Mouse (Mus musculus): ENCODE data around the gene Mgme1. TPM values are rescaled to one million over a fixed set of nuclear protein-coding genes. Genes with fewer than 3 reads are reported as not detected.

Gene Mgme1
- total and polyA plus RNA-seq, 2 experiments from 2014 or later = 4.3 to 5.6 TPM

DNA sequence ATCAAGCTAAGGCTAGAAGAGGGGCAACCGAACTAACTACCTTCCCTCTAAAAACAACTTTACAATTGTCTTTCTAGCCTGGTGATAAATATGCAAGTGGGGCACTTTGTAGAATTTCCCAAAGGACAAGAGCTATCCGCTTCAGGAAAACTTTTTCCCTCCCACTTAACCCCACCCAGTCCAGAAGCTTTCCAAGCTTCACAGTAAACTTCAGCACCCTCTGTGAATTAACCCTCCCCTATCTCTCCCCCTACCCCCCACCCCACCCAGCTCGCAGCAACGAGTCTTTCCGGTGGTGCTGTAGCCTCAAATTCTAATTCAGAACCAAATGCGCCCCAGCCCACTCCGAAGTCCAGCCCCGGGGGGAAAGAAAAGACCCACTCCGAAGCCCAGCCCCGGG, 59.0 kb downstream of the Mgme1 start:
- WGBS = 6% methylated on average over 10 of the region's 10 CpGs
- no peak for TF ChIP-seq CTCF (IDR thresholded peaks at IDR 0.05)
- H3K4me3 ChIP-seq (ENCODE audit: low read depth, low read length) = no peak overlapping the region
- DNase-seq (ENCODE audit: low spot score) = no peak
- H3K9me3 ChIP-seq (ENCODE audit: low read length) = no peaks in the 10 kb centered on the region
- H3K27ac ChIP-seq (ENCODE audit: low read depth, low read length) = no peak overlapping the region
- ATAC-seq (ENCODE audit: low FRiP score) = no peak
- no peak overlapping the region for H3K9ac ChIP-seq (replicated peaks; ENCODE audit: low read length, poor library complexity, severe bottlenecking)
- H3K4me1 ChIP-seq (ENCODE audit: insufficient read depth, low read length) = peaks cover 11% of the 10 kb centered on the region; the same call in 1 of the 2 replicates
- H3K4me2 ChIP-seq (ENCODE audit: low read depth, low read length, poor library complexity, severe bottlenecking) = no peak overlapping the region
- no peaks in the 10 kb centered on the region for H3K36me3 ChIP-seq (ENCODE audit: insufficient read depth, low read length)
- peaks cover 45% of the 10 kb centered on the region for H3K27me3 ChIP-seq (ENCODE audit: insufficient read depth, low read length)

GRCm38 (mm10) chr2:144329937-144330336, 59.5 kb downstream of the Mgme1 start:
- peaks cover 50% of the 10 kb centered on the region for H3K27me3 ChIP-seq (ENCODE audit: insufficient read depth, low read length)
- H3K9me3 ChIP-seq (ENCODE audit: low read length) = no peaks in the 10 kb centered on the region
- no peak for TF ChIP-seq CTCF (IDR thresholded peaks at IDR 0.05)
- WGBS = 4% methylated on average over 10 of the region's 10 CpGs
- H3K4me2 ChIP-seq (ENCODE audit: low read depth, low read length, poor library complexity, severe bottlenecking) = no peak overlapping the region
- ATAC-seq (ENCODE audit: low FRiP score) = 0 out of 2 replicates have a peak, but pooled peaks have one; percentile 38
- H3K4me1 ChIP-seq (ENCODE audit: insufficient read depth, low read length) = peaks cover 11% of the 10 kb centered on the region; the same call in 1 of the 2 replicates
- H3K9ac ChIP-seq (replicated peaks; ENCODE audit: low read length, poor library complexity, severe bottlenecking) = no peak overlapping the region
- H3K27ac ChIP-seq (ENCODE audit: low read depth, low read length) = no peak overlapping the region
- no peak overlapping the region; the same call in 1 of the 2 replicates for H3K4me3 ChIP-seq (ENCODE audit: low read depth, low read length)
- no peaks in the 10 kb centered on the region for H3K36me3 ChIP-seq (ENCODE audit: insufficient read depth, low read length)
- no peak for DNase-seq (ENCODE audit: low spot score)

- H3K9me3 ChIP-seq (ENCODE audit: low read length) = no peaks in the 10 kb centered on the region
- H3K27ac ChIP-seq (ENCODE audit: low read depth, low read length) = no peak overlapping the region
- peaks cover 11% of the 10 kb centered on the region; the same call in 1 of the 2 replicates for H3K4me1 ChIP-seq (ENCODE audit: insufficient read depth, low read length)
- H3K27me3 ChIP-seq (ENCODE audit: insufficient read depth, low read length) = peaks cover 55% of the 10 kb centered on the region
- 0 out of 2 replicates have a peak overlapping the region, but pooled peaks have one; percentile 29 for H3K9ac ChIP-seq (replicated peaks; ENCODE audit: low read length, poor library complexity, severe bottlenecking)
- no peak for TF ChIP-seq CTCF (IDR thresholded peaks at IDR 0.05)
- H3K4me2 ChIP-seq (ENCODE audit: low read depth, low read length, poor library complexity, severe bottlenecking) = peak overlapping the region; percentile 77
- no peak for ATAC-seq (ENCODE audit: low FRiP score)
- no peaks in the 10 kb centered on the region for H3K36me3 ChIP-seq (ENCODE audit: insufficient read depth, low read length)
- WGBS = under 1% methylated on average over 34 of the region's 41 CpGs
- no peak for DNase-seq (ENCODE audit: low spot score)
- H3K4me3 ChIP-seq (ENCODE audit: low read depth, low read length) = peak overlapping the region; percentile 42
These were observed 60.0 kb downstream of the Mgme1 start for GRCm38 (mm10) chr2:144330352-144330959.

Other genes with a start within 250 kb of the Mgme1 start
- not detected in 2 replicates for gene Banf2, start 237.6 kb upstream of the Mgme1 start, total RNA-seq (2014; rRNA removed)
- not detected in 2 replicates for gene Banf2, start 237.6 kb upstream of the Mgme1 start, polyA plus RNA-seq (2015; fragmentation: Nextera tagmentation; extraction: Ambion mirVana)
- 62.3 and 69.0 TPM in 2 replicates for gene Snx5, start 243 bp downstream of the Mgme1 start, total RNA-seq (2014; rRNA removed)
- 57.2 and 58.0 TPM in 2 replicates for gene Snx5, start 243 bp downstream of the Mgme1 start, polyA plus RNA-seq (2015; fragmentation: Nextera tagmentation; extraction: Ambion mirVana)
- not detected in 2 replicates for gene Ovol2, start 61.5 kb downstream of the Mgme1 start, total RNA-seq (2014; rRNA removed)
- not detected in 2 replicates for gene Ovol2, start 61.5 kb downstream of the Mgme1 start, polyA plus RNA-seq (2015; fragmentation: Nextera tagmentation; extraction: Ambion mirVana)
- gene Kat14, start 98.3 kb downstream of the Mgme1 start, total RNA-seq (2014; rRNA removed) = 24.5 and 37.7 TPM in 2 replicates
- gene Kat14, start 98.3 kb downstream of the Mgme1 start, polyA plus RNA-seq (2015; fragmentation: Nextera tagmentation; extraction: Ambion mirVana) = 17.7 and 19.2 TPM in 2 replicates
- not detected in 2 replicates for gene Pet117, start 98.3 kb downstream of the Mgme1 start, total RNA-seq (2014; rRNA removed)
- 3.8 TPM in 1 of 2 replicates, not detected in the other for gene Pet117, start 98.3 kb downstream of the Mgme1 start, polyA plus RNA-seq (2015; fragmentation: Nextera tagmentation; extraction: Ambion mirVana)